Mouse (Mus musculus) spleen, adult 2 months (tissue): ENCODE results near the gene Cox7a2.

ENCODE experiments used
- CTCF ChIP-seq: fragments of 200-500 bp; IDR thresholded peaks from 2 replicates; pipeline ENCODE4 v1.5.1; 2011; ENCODE audit warnings: mild to moderate bottlenecking, inconsistent platforms; ENCODE audit not compliant: insufficient read depth, insufficient read length, insufficient replicate concordance; ENCODE audit errors: extremely low read depth
- POLR2A ChIP-seq: fragments of 200-500 bp; IDR thresholded peaks from 2 replicates; pipeline ENCODE4 v1.6.1; 2011; ENCODE audit warnings: low read depth, low read length, inconsistent platforms

DNA sequence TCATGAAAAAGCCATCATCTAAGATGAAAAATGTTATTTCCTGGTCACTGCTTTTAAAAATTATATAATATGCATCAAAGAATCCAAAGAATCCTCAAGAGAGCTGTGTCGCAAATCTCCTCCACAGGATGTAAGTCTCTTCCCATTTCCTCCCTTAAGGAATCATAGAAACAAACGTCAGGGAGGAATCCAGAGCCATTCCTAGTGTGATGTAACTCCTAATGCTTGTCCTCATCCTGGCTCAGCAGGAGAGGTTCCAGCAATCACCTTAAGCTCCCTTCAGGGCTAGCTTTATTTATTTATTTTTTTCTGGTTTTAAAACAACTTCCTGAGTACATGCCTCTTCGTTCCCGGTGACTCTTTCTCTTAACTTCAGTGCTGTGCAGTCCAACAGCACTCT lies 47.5 kb upstream of the Cox7a2 start:
- no peak for TF ChIP-seq CTCF
- no peak for TF ChIP-seq POLR2A
